Mouse (Mus musculus): Measurements from ENCODE around the gene 6030468B19Rik.

DNA sequence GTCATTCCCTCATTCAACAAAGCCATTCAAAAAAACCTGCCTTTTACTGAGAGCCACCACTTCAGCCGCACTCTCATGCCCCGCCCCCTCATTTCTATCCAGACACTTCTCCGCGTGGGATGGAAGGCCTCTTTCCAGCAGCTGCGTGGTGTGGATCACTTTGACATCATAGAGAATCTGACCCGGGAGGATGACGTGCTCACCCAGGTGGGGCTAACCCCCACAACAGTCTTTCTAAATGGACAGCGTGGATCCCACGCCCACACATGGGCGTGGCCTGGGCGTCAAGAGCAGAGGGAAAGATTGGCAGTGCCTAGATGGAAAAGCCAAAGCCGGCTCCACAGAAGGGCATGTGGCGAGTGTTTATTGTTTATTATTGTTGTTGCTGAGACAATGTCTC is 38.8 kb downstream of the 6030468B19Rik start:
- TF ChIP-seq CTCF (conservative IDR thresholded peaks at IDR 0.05; ENCODE audit: low read length) (no peak), POU5F1 (IDR thresholded peaks at IDR 0.05; ENCODE audit: borderline replicate concordance, low read length) (no peak)
